Mouse (Mus musculus) heart, embryonic 12.5 days (tissue): ENCODE measurements at regions not wholly inside any gene's neighbourhood (a gene's known extent, or its start where the extent isn't known, plus 50 kb on each side); places are given as distances from the start of the nearest gene placed in this dataset.

ENCODE experiments used
- ATAC-seq: fragments of 200-750 bp; cut with Nextera tagmentation; 2 replicates; pipeline ENCODE4 v1.8.0; 2017; ENCODE audit warnings: moderate TSS enrichment, moderate library complexity; ENCODE audit not compliant: insufficient number of reproducible peaks, low FRiP score
- H3K27ac ChIP-seq: fragments of 300-500 bp; sonication (generic); 2 replicates; pipeline ENCODE4 v1.5.1; 2016; ENCODE audit warnings: mild to moderate bottlenecking, moderate library complexity; ENCODE audit not compliant: poor library complexity, severe bottlenecking
- H3K27me3 ChIP-seq: fragments of 300-500 bp; sonication (generic); replicated peaks from 2 replicates; pipeline ENCODE4 v1.6.1; 2016; ENCODE audit warnings: mild to moderate bottlenecking, moderate library complexity
- H3K36me3 ChIP-seq: fragments of 300-500 bp; sonication (generic); 2 replicates; pipeline ENCODE4 v1.6.1; 2016; ENCODE audit warnings: mild to moderate bottlenecking, moderate library complexity
- H3K4me1 ChIP-seq: fragments of 300-500 bp; sonication (generic); replicated peaks from 2 replicates; pipeline ENCODE4 v1.6.1; 2016; ENCODE audit warnings: mild to moderate bottlenecking
- H3K4me2 ChIP-seq: fragments of 300-500 bp; sonication (generic); 2 replicates; pipeline ENCODE4 v1.6.1; 2016; ENCODE audit warnings: mild to moderate bottlenecking, moderate library complexity
- H3K4me3 ChIP-seq: fragments of 300-500 bp; sonication (generic); 2 replicates; pipeline ENCODE4 v1.5.1; 2016; ENCODE audit warnings: mild to moderate bottlenecking
- H3K9ac ChIP-seq: fragments of 300-500 bp; sonication (generic); 2 replicates; pipeline ENCODE4 v1.6.1; 2016; ENCODE audit warnings: mild to moderate bottlenecking, moderate library complexity
- H3K9me3 ChIP-seq: fragments of 300-500 bp; sonication (generic); replicated peaks from 2 replicates; pipeline ENCODE4 v1.6.1; 2016; ENCODE audit warnings: mild to moderate bottlenecking, moderate library complexity
- WGBS: fragments of 180-500 bp; shearing (Covaris S2); methylation state at CpG from one replicate; pipeline ENCODE4 v1.1.7; 2016; 5-methylcytosine and 5-hydroxymethylcytosine counted together

DNA sequence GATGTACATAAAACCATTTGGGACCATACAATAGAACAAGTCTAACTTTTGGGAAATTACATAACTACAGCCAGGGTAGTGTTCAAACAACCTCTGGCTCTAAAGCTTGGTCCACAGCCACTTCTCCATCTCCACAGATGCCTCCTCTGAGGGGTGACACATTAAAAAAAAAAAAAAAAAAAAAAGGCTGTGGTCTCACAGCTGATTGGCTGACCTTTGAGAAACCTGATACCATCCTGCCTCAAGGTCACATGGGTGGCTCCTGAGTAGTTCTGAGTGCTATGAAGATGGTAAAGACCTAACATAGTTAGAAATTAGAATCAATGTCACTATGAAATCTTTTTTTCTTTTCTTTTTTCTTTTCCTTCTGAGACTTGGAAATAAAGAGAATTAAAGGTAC is 102.4 kb downstream of the Tmem182 start:
- H3K36me3 ChIP-seq = no peaks in the 10 kb centered on the region
- no peak overlapping the region for H3K9ac ChIP-seq
- no peak overlapping the region for H3K27ac ChIP-seq
- no peak for ATAC-seq
- H3K4me3 ChIP-seq = no peak overlapping the region
- no peak overlapping the region for H3K4me2 ChIP-seq
- H3K4me1 ChIP-seq = no peaks in the 10 kb centered on the region
- no peaks in the 10 kb centered on the region for H3K9me3 ChIP-seq
- no peaks in the 10 kb centered on the region for H3K27me3 ChIP-seq

- ATAC-seq = no peak
- H3K27me3 ChIP-seq = no peaks in the 10 kb centered on the region
- no peaks in the 10 kb centered on the region for H3K9me3 ChIP-seq
- no peaks in the 10 kb centered on the region for H3K4me1 ChIP-seq
- no peak overlapping the region for H3K4me3 ChIP-seq
- no peaks in the 10 kb centered on the region for H3K36me3 ChIP-seq
- H3K9ac ChIP-seq = no peak overlapping the region
- H3K27ac ChIP-seq = no peak overlapping the region
- no peak overlapping the region for H3K4me2 ChIP-seq
- 58% methylated on average over 3 of the region's 3 CpGs for WGBS
These were observed 108.2 kb downstream of the Tmem182 start for GRCm38 (mm10) chr1:40913591-40913990.

GRCm38 (mm10) chr1:40924271-40924670 is 118.9 kb downstream of the Tmem182 start:
- no peaks in the 10 kb centered on the region for H3K27me3 ChIP-seq
- no peak overlapping the region for H3K4me2 ChIP-seq
- H3K36me3 ChIP-seq = no peaks in the 10 kb centered on the region
- no peaks in the 10 kb centered on the region for H3K4me1 ChIP-seq
- H3K27ac ChIP-seq = no peak overlapping the region
- WGBS = 77% methylated on average over 3 of the region's 3 CpGs
- H3K4me3 ChIP-seq = no peak overlapping the region
- no peaks in the 10 kb centered on the region for H3K9me3 ChIP-seq
- no peak for ATAC-seq
- no peak overlapping the region for H3K9ac ChIP-seq

DNA sequence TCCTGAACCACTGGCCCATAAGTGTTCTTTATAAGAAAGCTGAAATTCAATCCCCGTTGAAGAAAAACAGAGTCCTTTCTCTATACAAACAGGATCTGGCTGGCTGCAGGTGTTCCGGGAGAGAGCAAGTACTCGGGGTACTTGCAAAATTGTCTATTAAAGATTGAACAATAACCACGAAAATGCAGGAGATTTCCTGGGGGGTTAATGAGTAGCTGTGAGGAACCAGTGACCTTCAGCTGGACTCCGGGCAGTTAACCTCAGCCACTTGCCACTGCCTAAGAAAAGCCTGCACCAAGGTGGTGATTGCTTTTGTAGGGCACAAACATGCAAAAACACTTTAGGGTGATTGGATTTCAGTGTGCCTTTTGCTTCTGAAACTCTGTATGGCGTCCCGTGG is 119.4 kb downstream of the Tmem182 start:
- Histone ChIP-seq H3K4me3 (no peak overlapping the region), H3K27me3 (no peaks in the 10 kb centered on the region), H3K4me2 (no peak overlapping the region), H3K9ac (no peak overlapping the region), H3K36me3 (no peaks in the 10 kb centered on the region), H3K4me1 (no peaks in the 10 kb centered on the region), H3K27ac (no peak overlapping the region), H3K9me3 (no peaks in the 10 kb centered on the region)
- ATAC-seq = no peak
- WGBS = 74% methylated on average over 7 of the region's 7 CpGs

DNA sequence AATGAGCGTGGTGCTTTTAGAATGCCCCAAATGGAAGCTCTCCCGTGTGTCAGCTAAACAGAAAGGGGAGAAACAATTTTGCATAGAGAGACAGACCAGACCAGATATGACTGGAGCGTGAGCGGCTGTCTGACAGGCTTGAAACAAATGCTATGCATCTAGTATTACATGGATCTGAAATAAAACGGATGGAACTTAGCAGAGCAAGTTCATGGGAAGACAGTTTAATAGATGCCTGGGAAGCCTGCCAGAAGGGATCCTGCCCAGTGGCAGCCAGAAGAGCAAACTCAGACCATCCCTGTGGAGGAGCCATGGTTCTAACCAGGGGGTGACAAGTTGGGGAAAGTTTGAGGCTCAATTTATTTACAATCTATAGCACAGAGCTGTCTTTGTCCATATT is 126.0 kb downstream of the Tmem182 start:
- ATAC-seq = no peak
- H3K9ac ChIP-seq = no peak overlapping the region
- WGBS = 78% methylated on average over 5 of the region's 5 CpGs
- H3K9me3 ChIP-seq = no peaks in the 10 kb centered on the region
- H3K27ac ChIP-seq = no peak overlapping the region
- no peaks in the 10 kb centered on the region for H3K4me1 ChIP-seq
- H3K4me2 ChIP-seq = no peak overlapping the region
- no peak overlapping the region for H3K4me3 ChIP-seq
- no peaks in the 10 kb centered on the region for H3K27me3 ChIP-seq
- H3K36me3 ChIP-seq = no peaks in the 10 kb centered on the region

- Histone ChIP-seq H3K9ac (no peak overlapping the region), H3K4me1 (no peaks in the 10 kb centered on the region), H3K36me3 (no peaks in the 10 kb centered on the region), H3K4me2 (no peak overlapping the region), H3K27ac (no peak overlapping the region), H3K27me3 (no peaks in the 10 kb centered on the region), H3K9me3 (no peaks in the 10 kb centered on the region), H3K4me3 (no peak overlapping the region)
- ATAC-seq = no peak
- WGBS = 71% methylated on average over 3 of the region's 3 CpGs
These were observed 131.3 kb downstream of the Tmem182 start for GRCm38 (mm10) chr1:40936729-40937128.

GRCm38 (mm10) chr1:40942751-40943150 is 137.3 kb downstream of the Tmem182 start:
- Histone ChIP-seq H3K36me3 (no peaks in the 10 kb centered on the region), H3K4me2 (no peak overlapping the region), H3K9ac (no peak overlapping the region), H3K4me1 (no peaks in the 10 kb centered on the region), H3K9me3 (no peaks in the 10 kb centered on the region), H3K27me3 (no peaks in the 10 kb centered on the region), H3K4me3 (no peak overlapping the region), H3K27ac (no peak overlapping the region)
- no peak for ATAC-seq
- WGBS = 89% methylated on average over 14 of the region's 14 CpGs

DNA sequence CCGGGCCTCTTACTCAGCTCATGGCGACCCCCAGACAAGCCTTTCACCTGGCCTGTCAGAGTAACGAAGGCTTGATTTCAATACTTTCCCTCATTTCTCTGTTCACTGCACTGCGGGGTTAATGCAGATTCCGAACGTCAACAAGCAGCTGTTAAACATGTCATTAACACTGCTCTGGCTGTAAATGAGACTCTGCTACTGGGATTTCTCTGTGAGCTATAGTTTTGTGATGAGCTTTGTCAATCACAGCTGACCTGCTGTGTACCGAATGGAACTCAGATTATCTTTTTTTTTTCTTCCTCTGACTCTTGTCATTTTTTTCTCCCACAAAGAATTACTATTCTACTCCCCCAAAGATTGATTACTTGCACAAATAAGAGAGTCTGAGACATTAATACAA is 137.8 kb downstream of the Tmem182 start:
- Histone ChIP-seq H3K4me2 (no peak overlapping the region), H3K27me3 (no peaks in the 10 kb centered on the region), H3K9ac (no peak overlapping the region), H3K27ac (no peak overlapping the region), H3K36me3 (no peaks in the 10 kb centered on the region), H3K9me3 (no peaks in the 10 kb centered on the region), H3K4me3 (no peak overlapping the region), H3K4me1 (no peaks in the 10 kb centered on the region)
- ATAC-seq = no peak
- 70% methylated on average over 7 of the region's 7 CpGs for WGBS

DNA sequence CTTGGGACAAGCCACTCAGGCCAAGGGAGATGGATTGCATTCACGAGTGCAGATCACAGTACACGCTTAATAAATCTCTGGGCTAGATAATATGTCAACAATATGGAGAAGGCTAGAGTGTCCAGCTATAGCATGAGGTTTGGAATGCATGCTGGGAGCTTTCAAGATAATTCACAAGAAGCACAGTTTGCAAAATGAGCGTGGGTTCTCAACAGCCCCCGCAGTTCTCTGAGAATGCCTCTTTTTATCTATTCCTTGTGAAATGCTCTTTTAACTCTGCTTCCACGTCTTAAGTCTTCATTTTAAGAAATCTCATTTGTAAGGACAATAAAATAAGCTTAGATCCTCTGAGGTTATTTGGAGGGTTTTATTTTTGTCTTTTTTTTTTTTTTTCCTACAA is 145.2 kb downstream of the Tmem182 start:
- H3K9me3 ChIP-seq = no peaks in the 10 kb centered on the region
- H3K9ac ChIP-seq = no peak overlapping the region
- H3K4me1 ChIP-seq = no peaks in the 10 kb centered on the region
- H3K4me2 ChIP-seq = no peak overlapping the region
- WGBS = 60% methylated on average over 5 of the region's 5 CpGs
- ATAC-seq = no peak
- no peaks in the 10 kb centered on the region for H3K27me3 ChIP-seq
- no peak overlapping the region for H3K4me3 ChIP-seq
- no peaks in the 10 kb centered on the region for H3K36me3 ChIP-seq
- H3K27ac ChIP-seq = no peak overlapping the region

DNA sequence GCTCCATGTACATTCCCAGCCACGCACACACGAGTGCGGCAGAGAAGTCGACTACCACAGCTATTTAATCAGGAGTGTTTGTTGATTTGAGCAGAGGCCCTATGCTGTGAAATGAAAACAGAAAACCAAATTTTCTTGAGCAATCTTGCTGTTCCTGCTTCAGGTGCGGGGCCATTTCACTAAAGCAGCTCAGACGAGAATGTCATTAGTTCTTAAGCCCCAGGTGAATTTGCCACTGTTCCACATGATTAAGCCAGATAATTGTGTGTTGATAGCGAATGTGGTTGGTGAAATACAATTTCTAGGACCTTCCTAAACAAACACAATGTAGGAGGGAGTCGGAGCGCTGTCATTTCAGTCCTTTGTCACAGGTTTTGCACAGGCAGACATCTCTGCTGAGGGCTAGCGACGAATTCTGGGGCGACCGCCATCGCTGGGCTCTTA is 149.3 kb downstream of the Tmem182 start:
- Histone ChIP-seq H3K4me2 (no peak overlapping the region), H3K27ac (no peak overlapping the region), H3K27me3 (no peaks in the 10 kb centered on the region), H3K9me3 (no peaks in the 10 kb centered on the region), H3K4me1 (no peaks in the 10 kb centered on the region), H3K36me3 (no peaks in the 10 kb centered on the region), H3K9ac (no peak overlapping the region), H3K4me3 (no peak overlapping the region)
- WGBS = 86% methylated on average over 14 of the region's 14 CpGs
- ATAC-seq = no peak

DNA sequence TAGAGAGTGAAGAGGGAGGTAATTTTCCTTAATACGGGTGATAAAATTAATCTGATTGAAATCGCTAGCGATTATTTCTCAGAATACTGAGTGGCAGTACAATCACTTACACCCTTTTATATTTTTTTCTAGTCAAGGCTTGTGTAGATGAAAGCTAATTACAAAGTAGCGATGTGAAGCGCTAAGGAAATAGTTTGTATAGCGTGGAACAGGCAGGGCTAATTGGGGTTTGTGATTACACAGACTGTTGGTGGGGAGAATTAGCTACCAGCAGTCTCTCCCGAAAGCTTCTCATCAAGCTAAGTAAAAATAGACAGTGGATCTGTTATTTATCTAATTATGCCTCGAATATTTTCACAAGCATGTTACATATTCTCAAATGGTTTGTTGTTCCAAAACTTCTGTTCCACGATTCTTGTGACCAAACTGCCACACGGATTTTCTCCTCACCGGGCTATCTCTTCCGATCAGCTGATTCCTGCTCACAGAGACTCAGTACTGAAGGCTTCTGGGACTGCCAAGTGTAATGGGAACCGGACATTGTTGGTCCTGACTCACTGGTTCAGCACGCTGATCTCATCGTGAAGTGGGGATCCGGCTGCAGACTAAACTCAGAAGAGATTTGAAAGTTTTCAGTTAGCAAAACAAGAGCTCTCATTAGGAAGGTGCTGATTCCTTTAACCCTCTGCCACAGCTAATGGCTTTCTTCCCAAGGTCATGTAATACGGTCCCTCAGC is 162.5 kb downstream of the Tmem182 start:
- Histone ChIP-seq H3K9ac (no peak overlapping the region), H3K27me3 (no peaks in the 10 kb centered on the region), H3K4me1 (no peaks in the 10 kb centered on the region), H3K9me3 (no peaks in the 10 kb centered on the region), H3K4me2 (no peak overlapping the region), H3K4me3 (no peak overlapping the region), H3K27ac (no peak overlapping the region), H3K36me3 (no peaks in the 10 kb centered on the region)
- ATAC-seq = no peak
- 63% methylated on average over 17 of the region's 17 CpGs for WGBS

- Histone ChIP-seq H3K27me3 (no peaks in the 10 kb centered on the region), H3K9me3 (no peaks in the 10 kb centered on the region), H3K4me2 (no peak overlapping the region), H3K27ac (no peak overlapping the region), H3K9ac (no peak overlapping the region), H3K4me1 (no peaks in the 10 kb centered on the region), H3K36me3 (no peaks in the 10 kb centered on the region), H3K4me3 (no peak overlapping the region)
- 36% methylated on average over 2 of the region's 2 CpGs for WGBS
- ATAC-seq = no peak
These were observed 178.4 kb downstream of the Tmem182 start for GRCm38 (mm10) chr1:40983762-40984161.
